Mouse (Mus musculus) testis, adult 2 months (tissue): ENCODE results near the gene Ly6f.

Experiments used
- CTCF ChIP-seq: fragments of 200-500 bp; IDR thresholded peaks from 2 replicates; pipeline ENCODE4 v1.5.1; 2012; ENCODE audit warnings: low read depth, mild to moderate bottlenecking, inconsistent platforms, low read length, moderate library complexity; ENCODE audit not compliant: control insufficient read depth, insufficient read depth, insufficient replicate concordance
- POLR2A ChIP-seq: fragments of 200-500 bp; IDR thresholded peaks from 2 replicates; pipeline ENCODE4 v1.6.1; 2012; ENCODE audit warnings: low read depth, mild to moderate bottlenecking, inconsistent platforms, low read length, moderate library complexity; ENCODE audit not compliant: control insufficient read depth

- no peak for TF ChIP-seq CTCF
- TF ChIP-seq POLR2A: no peak
Measured at GRCm38 (mm10) chr15:75240558-75240957, 27.7 kb upstream of the Ly6f start.
